Mouse (Mus musculus) embryonic fibroblast, embryonic 13.5 days (primary cell): ENCODE results near the gene Tax1bp3. TPM values are rescaled to one million over a fixed set of nuclear protein-coding genes. Genes with fewer than 3 reads are reported as not detected.

Source experiments
- H3K27ac ChIP-seq: 2 replicates; pipeline ENCODE4 v1.5.1; 2012; ENCODE audit warnings: low read length, control low read depth, inconsistent platforms; ENCODE audit not compliant: insufficient read depth
- H3K4me1 ChIP-seq: 2 replicates; pipeline ENCODE4 v1.6.1; 2011; ENCODE audit warnings: low read length; ENCODE audit not compliant: control insufficient read depth, insufficient read depth
- H3K4me3 ChIP-seq: 2 replicates; pipeline ENCODE4 v1.5.1; 2011; ENCODE audit warnings: mild to moderate bottlenecking, control low read depth, low read length; ENCODE audit not compliant: insufficient read depth
- CTCF ChIP-seq: IDR thresholded peaks from 2 replicates; pipeline ENCODE4 v1.5.1; 2011; ENCODE audit warnings: mild to moderate bottlenecking, control low read depth, low read length, moderate library complexity, borderline replicate concordance; ENCODE audit not compliant: insufficient read depth
- POLR2A ChIP-seq: IDR thresholded peaks from 2 replicates; pipeline ENCODE4 v1.6.1; 2011; ENCODE audit warnings: low read depth, mild to moderate bottlenecking, control low read depth, low read length, moderate library complexity
- polyA plus RNA-seq: library from polyadenylated mRNA; stranded (reverse); fragments of >200 nt; gene quantifications from 2 replicates; pipeline ENCODE4 v1.2.4, GENCODE M21; 2011; ENCODE audit warnings: low read depth; ENCODE audit not compliant: missing spikeins, insufficient read length

Gene Tax1bp3
- polyA plus RNA-seq, 1 experiment, result 131 TPM

GRCm38 (mm10) chr11:73194444-73194843, 17.6 kb downstream of the Tax1bp3 start:
- no peak for TF ChIP-seq POLR2A
- TF ChIP-seq CTCF, result no peak
- no peak overlapping the region for H3K4me3 ChIP-seq
- H3K4me1 ChIP-seq, result peaks cover 2% of the 10 kb centered on the region; the same call in 1 of the 2 replicates
- no peak overlapping the region for H3K27ac ChIP-seq

- H3K4me1 ChIP-seq, result peaks cover under 1% of the 10 kb centered on the region; the same call in 1 of the 2 replicates
- TF ChIP-seq POLR2A, result no peak
- no peak for TF ChIP-seq CTCF
- peak overlapping the region; percentile 64 for H3K4me3 ChIP-seq
- H3K27ac ChIP-seq, result no peak overlapping the region
These were observed 21.3 kb downstream of the Tax1bp3 start for GRCm38 (mm10) chr11:73198190-73198589.

- TF ChIP-seq POLR2A (peak; percentile 79), CTCF (no peak)
- Histone ChIP-seq H3K27ac (no peak within 1 kb of the TSS), H3K4me3 (peak within 1 kb of the TSS; percentile 64), H3K4me1 (no peaks in the 10 kb centered on the region)
These were observed 21.8 kb downstream of the Tax1bp3 start, which contains the start of gene Ctns for GRCm38 (mm10) chr11:73198603-73199229. Ctns (minus strand) TSS chr11:73199042.

GRCm38 (mm10) chr11:73199230-73199712, 22.4 kb downstream of the Tax1bp3 start, which contains the start of gene Shpk:
Shpk (plus strand) TSS chr11:73199460.
- H3K4me1 ChIP-seq, result no peaks in the 10 kb centered on the region
- H3K27ac ChIP-seq, result no peak within 1 kb of the TSS
- peak within 1 kb of the TSS; percentile 64 for H3K4me3 ChIP-seq
- TF ChIP-seq CTCF (no peak), POLR2A (peak; percentile 79)

- H3K4me1 ChIP-seq, result no peaks in the 10 kb centered on the region
- H3K27ac ChIP-seq, result no peak overlapping the region
- H3K4me3 ChIP-seq, result peak overlapping the region; percentile 64
- TF ChIP-seq CTCF (no peak), POLR2A (no peak)
These were observed 23.0 kb downstream of the Tax1bp3 start for GRCm38 (mm10) chr11:73199879-73200278.

GRCm38 (mm10) chr11:73201021-73201420, 24.1 kb downstream of the Tax1bp3 start:
- Histone ChIP-seq H3K4me3 (no peak overlapping the region), H3K4me1 (no peaks in the 10 kb centered on the region), H3K27ac (no peak overlapping the region)
- TF ChIP-seq CTCF (no peak), POLR2A (no peak)

GRCm38 (mm10) chr11:73201597-73201996, 24.7 kb downstream of the Tax1bp3 start:
- TF ChIP-seq CTCF, result no peak
- no peak for TF ChIP-seq POLR2A
- Histone ChIP-seq H3K4me3 (no peak overlapping the region), H3K27ac (no peak overlapping the region), H3K4me1 (no peaks in the 10 kb centered on the region)

- Histone ChIP-seq H3K4me3 (no peak overlapping the region), H3K27ac (no peak overlapping the region), H3K4me1 (no peaks in the 10 kb centered on the region)
- TF ChIP-seq POLR2A (no peak), CTCF (no peak)
These were observed 27.0 kb downstream of the Tax1bp3 start for GRCm38 (mm10) chr11:73203895-73204294.

GRCm38 (mm10) chr11:73205194-73205593, 28.3 kb downstream of the Tax1bp3 start:
- TF ChIP-seq CTCF (no peak), POLR2A (no peak)
- no peaks in the 10 kb centered on the region for H3K4me1 ChIP-seq
- no peak overlapping the region for H3K4me3 ChIP-seq
- H3K27ac ChIP-seq, result no peak overlapping the region

- Histone ChIP-seq H3K27ac (no peak overlapping the region), H3K4me3 (no peak overlapping the region), H3K4me1 (no peaks in the 10 kb centered on the region)
- no peak for TF ChIP-seq CTCF
- no peak for TF ChIP-seq POLR2A
These were observed 30.7 kb downstream of the Tax1bp3 start for GRCm38 (mm10) chr11:73207621-73208020.
